ENCODE assay signal across 22 mouse cellular contexts in genomic region chr11:5983629-5984028, GRCm38 (mm10). TPM values are rescaled to one million over a fixed set of nuclear protein-coding genes. Genes with fewer than 3 reads are reported as not detected.
DNase-seq lines count a peak whose midpoint lies in the region; TF ChIP-seq lines count a peak whose summit lies in the region.
"Had no signal": no experiment of that assay in that cellular context is flagged by ENCODE, and none has a peak within 500 bp of the region (broad histone marks: within the 10 kb centered on the region; RNA-seq: fewer than 3 reads in every experiment).

No protein-coding gene starts in this region.

- TF ChIP-seq POLR2A in thymus, adult 2 months (IDR thresholded peaks at IDR 0.05; ENCODE audit: control insufficient read depth, extremely low read depth, insufficient read depth, low read length, poor library complexity) = no peak

- H3K27ac ChIP-seq in thymus, adult 2 months (ENCODE audit: control insufficient read depth, insufficient read depth, low read length) = no peak overlapping the region
- H3K27ac ChIP-seq: embryonic facial prominence, embryonic 12.5 days; forebrain, embryonic 15.5 days; heart, embryonic 10.5 days; hindbrain, embryonic 12.5 days had no signal

- no peaks in the 10 kb centered on the region for H3K27me3 ChIP-seq in thymus, adult 2 months (ENCODE audit: control insufficient read depth, insufficient read depth, low read length)
- H3K27me3 ChIP-seq: CH12.LX; embryonic facial prominence, embryonic 12.5 days; forebrain, embryonic 15.5 days; hindbrain, embryonic 12.5 days; Patski had no signal

- H3K4me3 ChIP-seq in thymus, adult 2 months (ENCODE audit: control insufficient read depth, insufficient read depth, low read length) = no peak overlapping the region
- H3K4me3 ChIP-seq: embryonic facial prominence, embryonic 12.5 days; forebrain, embryonic 15.5 days; heart, embryonic 10.5 days; hindbrain, embryonic 12.5 days had no signal

- WGBS in thymus, adult 2 months = 97% methylated on average over 5 of the region's 5 CpGs

- no peaks in the 10 kb centered on the region for H3K4me1 ChIP-seq in thymus, adult 2 months (replicated peaks; ENCODE audit: control insufficient read depth, insufficient read depth, low read length)
- H3K4me1 ChIP-seq: embryonic facial prominence, embryonic 12.5 days; forebrain, embryonic 15.5 days; hindbrain, embryonic 12.5 days had no signal

- TF ChIP-seq CTCF in thymus, adult 2 months (IDR thresholded peaks at IDR 0.05; ENCODE audit: borderline replicate concordance, control insufficient read depth, extremely low read depth, insufficient read depth, low read length, poor library complexity) = no peak

- H3K36me3 ChIP-seq in thymus, adult 2 months (ENCODE audit: control insufficient read depth, insufficient read depth, low read length) = no peaks in the 10 kb centered on the region
- H3K36me3 ChIP-seq: embryonic facial prominence, embryonic 12.5 days; heart, embryonic 10.5 days; hindbrain, embryonic 12.5 days had no signal

- DNase-seq in brain, adult 2 months (ENCODE audit: low read depth, low spot score) = peak; percentile 90
- peak; percentile 87 for DNase-seq in cerebellum, adult 11-12 months
- DNase-seq in cerebellum, adult 9-10 months = peak; percentile 87
- peak; percentile 77 to 84 for DNase-seq in cerebellum, postnatal 25 days
- no peak for DNase-seq in frontal cortex, postnatal 10 days (ENCODE audit: low spot score in 2 of 2)
- DNase-seq in adrenal gland, postnatal 25 days = no peak
- no peak for DNase-seq in thymus, adult 2 months
- DNase-seq: adrenal gland, postnatal 14 days; gastrocnemius, postnatal 10 days; heart, adult 18-20 months; heart, postnatal 10 days; heart, postnatal 4 days; kidney, adult 11 months had no signal

RNA-seq across cellular contexts. Expression of gene Ykt6, which starts 28.1 kb away (rescaled TPM):
- total RNA-seq in adrenal gland, postnatal 25 days (2021) = 75.5 and 86.3 TPM in 2 replicates
- polyA plus RNA-seq in thymus, adult 2 months (2012; rRNA removed) = 85.8 and 101 TPM in 2 replicates

RNA-seq across cellular contexts. Expression of gene Gck, which starts 33.7 kb away (rescaled TPM):
- 3.1 and 4.0 TPM in 2 replicates for total RNA-seq in adrenal gland, postnatal 25 days (2021)
- 0.58 and 0.68 TPM in 2 replicates for polyA plus RNA-seq in thymus, adult 2 months (2012; rRNA removed)
- total RNA-seq: common myeloid progenitor, adult 5-6 weeks; gastrocnemius, postnatal 10 days; gastrocnemius, postnatal 4 days; heart, postnatal 4 days had no signal
- polyA plus RNA-seq: activated CD4-positive, CD25-positive, alpha-beta regulatory T cell, adult 4 months had no signal

Comparison
In these comparisons a context has a peak if more than half of its experiments do, and no peak if none do; other contexts are left out.
1. DNase-seq: peak in brain, adult 2 months (single experiment), cerebellum, adult 11-12 months (single experiment), cerebellum, adult 9-10 months (single experiment) and cerebellum, postnatal 25 days (2 of 2); none in frontal cortex, postnatal 10 days (0 of 2), adrenal gland, postnatal 25 days (single experiment) and thymus, adult 2 months (single experiment).